ENCODE assay signal across 27 mouse cellular contexts in the genomic region with DNA sequence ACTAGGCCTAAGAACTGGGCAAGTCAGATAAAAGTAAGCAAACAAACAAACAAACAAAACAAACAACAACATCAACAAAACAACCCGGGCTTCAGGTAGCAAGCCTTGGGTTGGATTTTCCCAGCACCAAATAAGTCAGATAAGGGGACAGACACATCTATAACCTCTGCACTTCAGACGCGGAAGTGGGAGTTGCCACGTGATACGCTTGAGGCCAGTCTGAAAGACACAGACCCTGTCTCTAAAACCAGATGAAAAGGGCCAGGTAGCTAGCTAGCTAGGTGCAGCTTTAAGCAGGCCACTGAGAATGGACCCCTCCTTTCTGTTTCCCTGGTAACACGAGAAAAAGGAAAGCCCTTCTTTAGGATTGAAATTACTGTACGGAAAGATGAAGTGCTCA.
"Had no signal": no experiment of that assay in that cellular context is flagged by ENCODE, and none has a peak within 500 bp of the region (broad histone marks: within the 10 kb centered on the region; RNA-seq: fewer than 3 reads in every experiment).

No protein-coding gene starts in this region.

- H3K9me3 ChIP-seq: limb, embryonic 10.5 days; limb, embryonic 12.5 days; limb, embryonic 13.5 days; limb, embryonic 15.5 days; liver, embryonic 12.5 days; liver, embryonic 13.5 days; liver, embryonic 15.5 days; lung, embryonic 15.5 days; midbrain, embryonic 10.5 days; midbrain, embryonic 12.5 days; midbrain, embryonic 13.5 days; midbrain, embryonic 15.5 days had no signal

- H3K4me2 ChIP-seq: limb, embryonic 12.5 days; limb, embryonic 13.5 days; limb, embryonic 15.5 days; liver, embryonic 11.5 days; liver, embryonic 12.5 days; liver, embryonic 13.5 days; liver, embryonic 15.5 days; lung, embryonic 14.5 days; lung, embryonic 15.5 days; midbrain, embryonic 11.5 days; midbrain, embryonic 12.5 days; midbrain, embryonic 13.5 days; midbrain, embryonic 15.5 days had no signal

- H3K27me3 ChIP-seq: limb, embryonic 12.5 days; limb, embryonic 13.5 days; limb, embryonic 15.5 days; liver, embryonic 12.5 days; liver, embryonic 13.5 days; liver, embryonic 15.5 days; lung, embryonic 15.5 days; midbrain, embryonic 12.5 days; midbrain, embryonic 13.5 days; midbrain, embryonic 15.5 days had no signal

- DNase-seq: left cerebral cortex, postnatal 4 days; liver; liver, embryonic 13.5 days; liver, postnatal 0 days; lung, adult 2 months; lung, postnatal 14 days; lung, postnatal 36 days; lung, postnatal 4 days; midbrain, embryonic 14.5 days had no signal

- H3K27ac ChIP-seq: limb, embryonic 10.5 days; limb, embryonic 12.5 days; limb, embryonic 13.5 days; limb, embryonic 15.5 days; liver, embryonic 12.5 days; liver, embryonic 13.5 days; liver, embryonic 14.5 days; liver, embryonic 15.5 days; lung, embryonic 15.5 days; macrophage; midbrain, embryonic 10.5 days; midbrain, embryonic 12.5 days; midbrain, embryonic 13.5 days; midbrain, embryonic 15.5 days had no signal

- H3K4me1 ChIP-seq: limb, embryonic 10.5 days; limb, embryonic 12.5 days; limb, embryonic 13.5 days; limb, embryonic 15.5 days; liver, embryonic 12.5 days; liver, embryonic 13.5 days; liver, embryonic 15.5 days; lung, embryonic 15.5 days; megakaryocyte, embryonic 14.5 days; midbrain, embryonic 12.5 days; midbrain, embryonic 15.5 days had no signal

- H3K4me3 ChIP-seq: limb, embryonic 10.5 days; limb, embryonic 12.5 days; limb, embryonic 13.5 days; limb, embryonic 15.5 days; liver, embryonic 12.5 days; liver, embryonic 13.5 days; liver, embryonic 15.5 days; lung, embryonic 15.5 days; megakaryocyte, embryonic 14.5 days; midbrain, embryonic 10.5 days; midbrain, embryonic 12.5 days; midbrain, embryonic 13.5 days; midbrain, embryonic 15.5 days; myocyte had no signal

- H3K36me3 ChIP-seq: limb, embryonic 10.5 days; limb, embryonic 12.5 days; limb, embryonic 13.5 days; limb, embryonic 15.5 days; liver, embryonic 12.5 days; liver, embryonic 13.5 days; liver, embryonic 15.5 days; lung, embryonic 15.5 days; midbrain, embryonic 10.5 days; midbrain, embryonic 12.5 days; midbrain, embryonic 13.5 days; midbrain, embryonic 15.5 days had no signal

- H3K9ac ChIP-seq: limb, embryonic 12.5 days; limb, embryonic 13.5 days; limb, embryonic 15.5 days; liver, embryonic 12.5 days; liver, embryonic 13.5 days; liver, embryonic 14.5 days; liver, embryonic 15.5 days; liver, postnatal 0 days; lung, embryonic 14.5 days; lung, embryonic 15.5 days; midbrain, embryonic 12.5 days; midbrain, embryonic 13.5 days; midbrain, embryonic 15.5 days had no signal
